Mouse (Mus musculus) midbrain, postnatal 0 days (tissue): ENCODE data around the gene Rad51b. TPM values are rescaled to one million over a fixed set of nuclear protein-coding genes. Genes with fewer than 3 reads are reported as not detected.

ENCODE experiments used
- ATAC-seq: fragments of 200-750 bp; cut with Nextera tagmentation; 2 replicates; pipeline ENCODE4 v1.8.0; 2017; ENCODE audit warnings: moderate number of reproducible peaks, mild to moderate bottlenecking, moderate TSS enrichment, moderate library complexity; ENCODE audit not compliant: low FRiP score
- DNase-seq: peaks from one replicate; pipeline ENCODE4 v3.0.0-alpha.2; 2015; ENCODE audit warnings: low spot score
- H3K27ac ChIP-seq: fragments of 300-500 bp; sonication (generic); 2 replicates; pipeline ENCODE4 v1.5.1; 2014; ENCODE audit warnings: low read depth, mild to moderate bottlenecking, low read length, mixed read lengths
- H3K27me3 ChIP-seq: fragments of 300-500 bp; sonication (generic); 2 replicates; pipeline ENCODE4 v1.6.1; 2014; ENCODE audit warnings: low read length, control low read depth, mixed read lengths; ENCODE audit not compliant: insufficient read depth
- H3K36me3 ChIP-seq: fragments of 300-500 bp; sonication (generic); 2 replicates; pipeline ENCODE4 v1.6.1; 2014; ENCODE audit warnings: low read length, control low read depth, mixed read lengths; ENCODE audit not compliant: insufficient read depth
- H3K4me1 ChIP-seq: fragments of 300-500 bp; sonication (generic); 2 replicates; pipeline ENCODE4 v1.6.1; 2014; ENCODE audit warnings: mild to moderate bottlenecking, control low read depth, antibody characterized with exemption, low read length, mixed read lengths; ENCODE audit not compliant: insufficient read depth
- H3K4me2 ChIP-seq: fragments of 300-500 bp; sonication (generic); 2 replicates; pipeline ENCODE4 v1.6.1; 2014; ENCODE audit warnings: low read depth, mild to moderate bottlenecking, low read length, mixed read lengths; ENCODE audit not compliant: poor library complexity, severe bottlenecking
- H3K4me3 ChIP-seq: fragments of 300-500 bp; sonication (generic); 2 replicates; pipeline ENCODE4 v1.5.1; 2014; ENCODE audit warnings: low read depth, mild to moderate bottlenecking, low read length, moderate library complexity
- H3K9ac ChIP-seq: fragments of 300-500 bp; sonication (generic); replicated peaks from 2 replicates; pipeline ENCODE4 v1.6.1; 2014; ENCODE audit warnings: mild to moderate bottlenecking, low read length, moderate library complexity, mixed read lengths; ENCODE audit not compliant: poor library complexity, severe bottlenecking
- H3K9me3 ChIP-seq: fragments of 300-500 bp; sonication (generic); 2 replicates; pipeline ENCODE4 v1.6.1; 2016; ENCODE audit warnings: low read length, control low read depth
- CTCF ChIP-seq: IDR thresholded peaks from 2 replicates; pipeline ENCODE4 v1.5.1; 2016; ENCODE audit warnings: antibody characterized with exemption, mild to moderate bottlenecking
- WGBS: fragments of 180-500 bp; shearing (Covaris S2); extraction: QIAGEN DNeasy Blood & Tissue Kit; methylation state at CpG from one replicate; pipeline ENCODE4 v1.1.7; 2014; 5-methylcytosine and 5-hydroxymethylcytosine counted together
- polyA plus RNA-seq: library from polyadenylated mRNA; unstranded; fragments of >200 nt; fragmentation: Nextera tagmentation; extraction: Ambion mirVana; gene quantifications from 2 replicates; pipeline ENCODE4 v1.2.1, GENCODE M21; 2015
- total RNA-seq: library from RNA; depleted of rRNA; stranded (reverse); fragments of >200 nt; gene quantifications from 2 replicates; pipeline ENCODE4 v1.2.3, GENCODE M21; 2014

Rad51b gene
- total and polyA plus RNA-seq, 2 experiments from 2014 or later = 0.22 to 0.74 TPM

GRCm38 (mm10) chr12:79645656-79646055 is 348.6 kb downstream of the Rad51b start:
- Histone ChIP-seq H3K9ac (no peak overlapping the region), H3K9me3 (no peaks in the 10 kb centered on the region), H3K4me3 (no peak overlapping the region), H3K27ac (no peak overlapping the region), H3K4me1 (no peaks in the 10 kb centered on the region), H3K36me3 (no peaks in the 10 kb centered on the region), H3K4me2 (no peak overlapping the region), H3K27me3 (no peaks in the 10 kb centered on the region)
- ATAC-seq (no peak), DNase-seq (no peak)
- no peak for TF ChIP-seq CTCF
- WGBS = 96% methylated on average over 4 of the region's 4 CpGs

- no peaks in the 10 kb centered on the region for H3K27me3 ChIP-seq
These were observed 349.6 kb downstream of the Rad51b start for GRCm38 (mm10) chr12:79646646-79647164.

GRCm38 (mm10) chr12:79647382-79647781 is 350.3 kb downstream of the Rad51b start:
- H3K36me3 ChIP-seq = no peaks in the 10 kb centered on the region
- H3K4me3 ChIP-seq = no peak overlapping the region
- no peak overlapping the region for H3K9ac ChIP-seq
- no peak overlapping the region for H3K27ac ChIP-seq
- H3K4me2 ChIP-seq = no peak overlapping the region
- no peak for ATAC-seq
- no peaks in the 10 kb centered on the region for H3K4me1 ChIP-seq
- no peaks in the 10 kb centered on the region for H3K9me3 ChIP-seq
- TF ChIP-seq CTCF = no peak
- WGBS = 94% methylated on average over 6 of the region's 6 CpGs
- H3K27me3 ChIP-seq = no peaks in the 10 kb centered on the region
- DNase-seq = no peak

More at GRCm38 (mm10) chr12:79646646-79647164, 349.6 kb downstream of the Rad51b start:
- WGBS = 85% methylated on average over 9 of the region's 9 CpGs
- Histone ChIP-seq H3K36me3 (no peaks in the 10 kb centered on the region), H3K4me1 (no peaks in the 10 kb centered on the region), H3K27ac (no peak overlapping the region), H3K9me3 (no peaks in the 10 kb centered on the region), H3K9ac (no peak overlapping the region), H3K4me2 (no peak overlapping the region), H3K4me3 (no peak overlapping the region)
- TF ChIP-seq CTCF = no peak
- ATAC-seq (no peak), DNase-seq (no peak)

- DNase-seq (no peak), ATAC-seq (no peak)
- 74% methylated on average over 5 of the region's 5 CpGs for WGBS
- TF ChIP-seq CTCF = no peak
- Histone ChIP-seq H3K9me3 (no peaks in the 10 kb centered on the region), H3K36me3 (no peaks in the 10 kb centered on the region), H3K4me3 (no peak overlapping the region), H3K27me3 (no peaks in the 10 kb centered on the region), H3K4me2 (no peak overlapping the region), H3K27ac (no peak overlapping the region), H3K4me1 (no peaks in the 10 kb centered on the region), H3K9ac (no peak overlapping the region)
These were observed 350.9 kb downstream of the Rad51b start for GRCm38 (mm10) chr12:79647976-79648375.

GRCm38 (mm10) chr12:79648812-79649700 is 352.0 kb downstream of the Rad51b start:
- no peak overlapping the region for H3K4me2 ChIP-seq
- H3K27ac ChIP-seq = no peak overlapping the region
- 47% methylated on average over 7 of the region's 7 CpGs for WGBS
- H3K27me3 ChIP-seq = no peaks in the 10 kb centered on the region
- H3K4me3 ChIP-seq = no peak overlapping the region
- no peak for TF ChIP-seq CTCF
- H3K9me3 ChIP-seq = no peaks in the 10 kb centered on the region
- no peaks in the 10 kb centered on the region for H3K36me3 ChIP-seq
- DNase-seq = no peak
- ATAC-seq = no peak
- no peak overlapping the region for H3K9ac ChIP-seq
- H3K4me1 ChIP-seq = no peaks in the 10 kb centered on the region

- DNase-seq (no peak), ATAC-seq (no peak)
- Histone ChIP-seq H3K27me3 (no peaks in the 10 kb centered on the region), H3K4me2 (no peak overlapping the region), H3K9ac (no peak overlapping the region), H3K9me3 (no peaks in the 10 kb centered on the region), H3K36me3 (no peaks in the 10 kb centered on the region), H3K4me1 (no peaks in the 10 kb centered on the region), H3K27ac (no peak overlapping the region), H3K4me3 (no peak overlapping the region)
- no peak for TF ChIP-seq CTCF
These were observed 352.7 kb downstream of the Rad51b start for GRCm38 (mm10) chr12:79649796-79650195.
